Mouse (Mus musculus) spleen, postnatal 36 days (tissue): ENCODE results near the gene Dock7.

ENCODE experiments used
- DNase-seq, 2 experiments: peaks; one replicate each; pipeline ENCODE4 v3.0.0; 2022; ENCODE audit warnings: low spot score in 2 of 2, mixed read lengths in 1 of 2

Gene Dock7

GRCm38 (mm10) chr4:99120211-99121122 is at the start of gene Dock7:
Gene Dock7 (minus strand): TSS chr4:99120915.
- peak; percentile 11 to 29 for DNase-seq

- DNase-seq, result no peak
Measured at GRCm38 (mm10) chr4:99168869-99169268, 48.2 kb upstream of the Dock7 start.

- DNase-seq, result peak in 1 of 2 experiments; percentile 23
Measured at GRCm38 (mm10) chr4:99163547-99163946, 42.8 kb upstream of the Dock7 start.

GRCm38 (mm10) chr4:99163001-99163400 is 42.3 kb upstream of the Dock7 start:
- no peak for DNase-seq

- DNase-seq, result no peak
Measured at GRCm38 (mm10) chr4:99161457-99161971, 40.8 kb upstream of the Dock7 start.

GRCm38 (mm10) chr4:99160899-99161298 is 40.2 kb upstream of the Dock7 start:
- no peak for DNase-seq

GRCm38 (mm10) chr4:99160414-99160813 is 39.7 kb upstream of the Dock7 start:
- DNase-seq, result no peak

- no peak for DNase-seq
Measured at GRCm38 (mm10) chr4:99158495-99158894, 37.8 kb upstream of the Dock7 start.

- DNase-seq, result no peak
Measured at GRCm38 (mm10) chr4:99156641-99157307, 36.1 kb upstream of the Dock7 start.

GRCm38 (mm10) chr4:99151885-99152558 is 31.3 kb upstream of the Dock7 start:
- no peak for DNase-seq

GRCm38 (mm10) chr4:99151434-99151833 is 30.7 kb upstream of the Dock7 start:
- DNase-seq, result no peak

- DNase-seq, result no peak
Measured at GRCm38 (mm10) chr4:99143323-99143722, 22.6 kb upstream of the Dock7 start.

GRCm38 (mm10) chr4:99141578-99141977 is 20.9 kb upstream of the Dock7 start:
- no peak for DNase-seq

GRCm38 (mm10) chr4:99141171-99141570 is 20.5 kb upstream of the Dock7 start:
- no peak for DNase-seq

GRCm38 (mm10) chr4:99137986-99138641 is 17.4 kb upstream of the Dock7 start:
- DNase-seq, result no peak

- no peak for DNase-seq
Measured at GRCm38 (mm10) chr4:99134522-99134921, 13.8 kb upstream of the Dock7 start.

GRCm38 (mm10) chr4:99133326-99133725 is 12.6 kb upstream of the Dock7 start:
- DNase-seq, result no peak

GRCm38 (mm10) chr4:99132686-99133085 is 12.0 kb upstream of the Dock7 start:
- no peak for DNase-seq

- no peak for DNase-seq
Measured at GRCm38 (mm10) chr4:99131227-99131653, 10.5 kb upstream of the Dock7 start.

- DNase-seq, result no peak
Measured at GRCm38 (mm10) chr4:99123546-99123945, 2.8 kb upstream of the Dock7 start.

- DNase-seq, result no peak
Measured at GRCm38 (mm10) chr4:99122786-99123185, 2.1 kb upstream of the Dock7 start.

- DNase-seq, result no peak
Measured at GRCm38 (mm10) chr4:99122047-99122446, 1.3 kb upstream of the Dock7 start.
